Mouse (Mus musculus) limb, embryonic 15.5 days (tissue): ENCODE results near the gene Mmaa. TPM values are rescaled to one million over a fixed set of nuclear protein-coding genes. Genes with fewer than 3 reads are reported as not detected.

Experiments used
- ATAC-seq: fragments of 200-750 bp; cut with Nextera tagmentation; 2 replicates; pipeline ENCODE4 v1.8.0; 2017; ENCODE audit warnings: low read depth, moderate TSS enrichment; ENCODE audit not compliant: insufficient number of reproducible peaks, low FRiP score, low TSS enrichment
- H3K27ac ChIP-seq: fragments of 300-500 bp; sonication (generic); 2 replicates; pipeline ENCODE4 v1.5.1; 2015; ENCODE audit warnings: moderate library complexity, mild to moderate bottlenecking, inconsistent platforms
- H3K27me3 ChIP-seq: fragments of 300-500 bp; sonication (generic); 2 replicates; pipeline ENCODE4 v1.6.1; 2015; ENCODE audit warnings: inconsistent platforms
- H3K36me3 ChIP-seq: fragments of 300-500 bp; sonication (generic); 2 replicates; pipeline ENCODE4 v1.6.1; 2015; ENCODE audit warnings: inconsistent platforms
- H3K4me1 ChIP-seq: fragments of 300-500 bp; sonication (generic); 2 replicates; pipeline ENCODE4 v1.6.1; 2015; ENCODE audit warnings: inconsistent platforms
- H3K4me2 ChIP-seq: fragments of 300-500 bp; sonication (generic); 2 replicates; pipeline ENCODE4 v1.6.1; 2015; ENCODE audit warnings: mild to moderate bottlenecking, inconsistent platforms
- H3K4me3 ChIP-seq: fragments of 300-500 bp; sonication (generic); 2 replicates; pipeline ENCODE4 v1.5.1; 2015; ENCODE audit warnings: mild to moderate bottlenecking, inconsistent platforms
- H3K9ac ChIP-seq: fragments of 300-500 bp; sonication (generic); 2 replicates; pipeline ENCODE4 v1.6.1; 2015; ENCODE audit warnings: inconsistent platforms
- H3K9me3 ChIP-seq: fragments of 300-500 bp; sonication (generic); 2 replicates; pipeline ENCODE4 v1.6.1; 2016; ENCODE audit warnings: inconsistent platforms
- WGBS: fragments of 180-500 bp; shearing (Covaris S2); methylation state at CpG from one replicate; pipeline ENCODE4 v1.1.7; 2015; 5-methylcytosine and 5-hydroxymethylcytosine counted together
- polyA plus RNA-seq: library from polyadenylated mRNA; unstranded; fragments of >200 nt; fragmentation: Nextera tagmentation; extraction: Ambion mirVana; gene quantifications from 2 replicates; pipeline ENCODE4 v1.2.1, GENCODE M21; 2015

Gene Mmaa
- polyA plus RNA-seq, 1 experiment from 2014 or later = 20.1 TPM

GRCm38 (mm10) chr8:79286424-79286823, 8.3 kb downstream of the Mmaa start:
- Histone ChIP-seq H3K9ac (no peak overlapping the region), H3K27ac (no peak overlapping the region), H3K4me3 (no peak overlapping the region), H3K9me3 (no peaks in the 10 kb centered on the region), H3K36me3 (peaks cover 5% of the 10 kb centered on the region), H3K4me2 (no peak overlapping the region), H3K27me3 (no peaks in the 10 kb centered on the region), H3K4me1 (no peaks in the 10 kb centered on the region)
- no peak for ATAC-seq
- 85% methylated on average over 3 of the region's 3 CpGs for WGBS

- Histone ChIP-seq H3K9me3 (no peaks in the 10 kb centered on the region), H3K9ac (no peak overlapping the region), H3K4me2 (no peak overlapping the region), H3K4me3 (no peak overlapping the region), H3K27me3 (no peaks in the 10 kb centered on the region), H3K36me3 (peaks cover 15% of the 10 kb centered on the region), H3K27ac (no peak overlapping the region), H3K4me1 (no peaks in the 10 kb centered on the region)
- WGBS = 92% methylated on average over 3 of the region's 3 CpGs
- ATAC-seq = no peak
Measured at GRCm38 (mm10) chr8:79284626-79285025, 10.1 kb downstream of the Mmaa start.

GRCm38 (mm10) chr8:79281376-79281890, 13.3 kb downstream of the Mmaa start:
- ATAC-seq = no peak
- H3K4me3 ChIP-seq = no peak overlapping the region
- no peaks in the 10 kb centered on the region for H3K4me1 ChIP-seq
- no peak overlapping the region for H3K9ac ChIP-seq
- H3K27me3 ChIP-seq = no peaks in the 10 kb centered on the region
- H3K36me3 ChIP-seq = peaks cover 29% of the 10 kb centered on the region
- H3K4me2 ChIP-seq = no peak overlapping the region
- H3K9me3 ChIP-seq = no peaks in the 10 kb centered on the region
- whole genome bisulfite sequencing = 60% methylated on average over 6 of the region's 6 CpGs
- H3K27ac ChIP-seq = no peak overlapping the region

GRCm38 (mm10) chr8:79277264-79277870, 17.4 kb downstream of the Mmaa start:
- no peaks in the 10 kb centered on the region for H3K27me3 ChIP-seq
- no peaks in the 10 kb centered on the region for H3K9me3 ChIP-seq
- H3K4me3 ChIP-seq = no peak overlapping the region
- no peak overlapping the region for H3K27ac ChIP-seq
- 69% methylated on average over 8 of the region's 8 CpGs for WGBS
- H3K9ac ChIP-seq = no peak overlapping the region
- no peak overlapping the region for H3K4me2 ChIP-seq
- H3K36me3 ChIP-seq = peaks cover 56% of the 10 kb centered on the region
- ATAC-seq = no peak
- no peaks in the 10 kb centered on the region for H3K4me1 ChIP-seq

DNA sequence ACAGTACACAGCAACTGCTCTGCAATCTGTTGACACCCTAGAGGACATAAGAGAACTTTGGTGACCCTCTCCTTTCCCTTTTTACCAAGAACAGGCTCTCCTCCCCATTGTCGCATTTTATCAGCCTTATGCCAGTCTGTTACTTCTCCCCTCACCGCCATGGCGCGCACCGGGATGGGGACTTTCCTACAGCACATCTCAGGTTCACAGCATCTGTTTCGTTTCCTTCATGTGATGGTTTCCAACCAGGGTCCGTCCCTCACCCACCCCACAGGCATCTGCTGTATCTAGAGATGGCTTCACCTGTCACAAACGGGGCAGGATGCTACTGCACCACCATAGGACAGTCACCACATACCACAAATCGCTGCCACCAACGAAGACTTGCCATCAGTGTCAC, 19.8 kb downstream of the Mmaa start:
- peaks cover 66% of the 10 kb centered on the region for H3K36me3 ChIP-seq
- no peak overlapping the region for H3K4me2 ChIP-seq
- H3K27ac ChIP-seq = no peak overlapping the region
- WGBS = 92% methylated on average over 10 of the region's 10 CpGs
- H3K27me3 ChIP-seq = no peaks in the 10 kb centered on the region
- H3K9me3 ChIP-seq = no peaks in the 10 kb centered on the region
- H3K4me3 ChIP-seq = no peak overlapping the region
- no peak for ATAC-seq
- no peaks in the 10 kb centered on the region for H3K4me1 ChIP-seq
- H3K9ac ChIP-seq = no peak overlapping the region

DNA sequence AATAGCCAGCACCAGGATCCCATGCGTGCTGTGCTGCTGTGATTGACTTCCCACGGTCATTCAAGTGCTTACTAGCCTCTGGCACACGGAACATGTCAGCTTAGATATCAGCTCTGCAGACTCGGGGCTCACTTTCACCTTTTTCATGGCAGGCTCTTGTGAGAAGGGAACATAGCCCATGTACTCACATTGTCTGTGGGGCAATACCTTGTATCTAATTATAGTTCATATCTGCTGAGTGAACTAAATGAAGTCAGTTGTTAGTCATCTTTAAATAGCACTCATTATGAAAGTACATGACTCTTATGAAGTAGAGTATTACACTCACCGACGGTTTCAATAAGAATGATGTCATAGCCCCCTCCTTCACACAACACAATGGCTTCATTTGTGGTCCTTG, 21.0 kb downstream of the Mmaa start:
- 82% methylated on average over 6 of the region's 6 CpGs for WGBS
- H3K27me3 ChIP-seq = no peaks in the 10 kb centered on the region
- H3K4me1 ChIP-seq = no peaks in the 10 kb centered on the region
- H3K4me3 ChIP-seq = no peak overlapping the region
- no peak overlapping the region for H3K9ac ChIP-seq
- H3K36me3 ChIP-seq = peaks cover 66% of the 10 kb centered on the region
- H3K27ac ChIP-seq = no peak overlapping the region
- ATAC-seq = no peak
- H3K4me2 ChIP-seq = no peak overlapping the region
- no peaks in the 10 kb centered on the region for H3K9me3 ChIP-seq

DNA sequence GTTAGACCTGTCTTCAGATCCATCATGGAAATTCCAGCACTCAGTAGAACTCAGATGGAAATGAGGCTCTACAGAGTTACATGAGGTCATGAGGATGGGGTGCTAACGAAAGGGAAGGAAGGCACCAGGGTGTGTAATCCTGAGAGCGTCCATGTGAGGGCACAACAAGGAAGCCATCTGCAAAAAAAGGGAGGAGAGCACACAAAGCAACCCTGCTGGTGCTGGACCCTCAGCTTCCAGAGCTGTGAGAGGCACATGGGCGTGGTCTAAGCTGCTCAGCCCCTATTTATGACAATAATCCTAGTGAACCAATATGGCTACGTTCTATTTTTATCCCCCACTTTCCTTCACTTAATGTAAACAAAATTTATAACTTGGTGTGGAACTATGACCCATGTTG, 22.1 kb downstream of the Mmaa start:
- no peak for ATAC-seq
- H3K36me3 ChIP-seq = peaks cover 75% of the 10 kb centered on the region

GRCm38 (mm10) chr8:79268921-79269320, 25.8 kb downstream of the Mmaa start:
- no peaks in the 10 kb centered on the region for H3K4me1 ChIP-seq
- 94% methylated on average over 7 of the region's 7 CpGs for WGBS
- no peak overlapping the region for H3K4me2 ChIP-seq
- H3K4me3 ChIP-seq = no peak overlapping the region
- H3K27ac ChIP-seq = no peak overlapping the region
- no peak overlapping the region for H3K9ac ChIP-seq
- no peaks in the 10 kb centered on the region for H3K27me3 ChIP-seq
- no peaks in the 10 kb centered on the region for H3K9me3 ChIP-seq
- no peak for ATAC-seq
- H3K36me3 ChIP-seq = peaks cover 65% of the 10 kb centered on the region

More for the DNA sequence above, 22.1 kb downstream of the Mmaa start:
- H3K27ac ChIP-seq = no peak overlapping the region
- H3K9me3 ChIP-seq = no peaks in the 10 kb centered on the region
- H3K4me1 ChIP-seq = no peaks in the 10 kb centered on the region
- WGBS = 89% methylated on average over 4 of the region's 4 CpGs
- no peak overlapping the region for H3K4me3 ChIP-seq
- no peak overlapping the region for H3K9ac ChIP-seq
- H3K4me2 ChIP-seq = no peak overlapping the region
- H3K27me3 ChIP-seq = no peaks in the 10 kb centered on the region

GRCm38 (mm10) chr8:79261920-79262319, 32.8 kb downstream of the Mmaa start:
- WGBS = 86% methylated on average over 5 of the region's 5 CpGs
- Histone ChIP-seq H3K4me3 (no peak overlapping the region), H3K4me2 (no peak overlapping the region), H3K27me3 (no peaks in the 10 kb centered on the region), H3K9me3 (no peaks in the 10 kb centered on the region), H3K36me3 (0 out of 2 replicates have a peak, but pooled peaks cover 9% of the 10 kb centered on the region), H3K27ac (no peak overlapping the region), H3K9ac (no peak overlapping the region), H3K4me1 (no peaks in the 10 kb centered on the region)
- ATAC-seq = no peak

- H3K9ac ChIP-seq = no peak overlapping the region
- no peaks in the 10 kb centered on the region for H3K27me3 ChIP-seq
- no peaks in the 10 kb centered on the region for H3K4me1 ChIP-seq
- no peaks in the 10 kb centered on the region for H3K36me3 ChIP-seq
- ATAC-seq = no peak
- no peak overlapping the region for H3K4me3 ChIP-seq
- 62% methylated on average over 8 of the region's 8 CpGs for WGBS
- no peak overlapping the region for H3K4me2 ChIP-seq
- H3K27ac ChIP-seq = no peak overlapping the region
- H3K9me3 ChIP-seq = no peaks in the 10 kb centered on the region
Measured at GRCm38 (mm10) chr8:79256076-79256705, 38.5 kb downstream of the Mmaa start.

DNA sequence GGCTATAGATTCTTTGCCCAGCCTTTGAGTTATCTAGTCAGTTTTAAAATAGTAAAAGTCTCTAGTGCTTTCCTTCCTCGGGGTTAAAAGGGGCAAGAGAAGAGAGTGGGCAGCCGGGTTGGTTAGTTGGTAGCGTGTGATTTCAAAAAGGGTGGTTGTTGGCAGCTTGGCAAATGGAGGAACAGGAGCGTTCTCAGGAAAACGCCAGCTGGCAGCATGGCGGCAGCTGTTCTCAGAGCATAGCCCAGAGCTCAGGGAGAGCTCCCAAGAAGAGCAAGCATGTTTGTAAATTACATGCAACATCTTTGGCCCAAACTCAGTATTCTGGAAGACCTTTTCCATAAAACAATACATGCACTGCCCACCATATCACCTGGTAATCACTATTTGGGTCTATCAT, 41.0 kb downstream of the Mmaa start:
- Histone ChIP-seq H3K27ac (no peak overlapping the region), H3K9ac (no peak overlapping the region), H3K36me3 (no peaks in the 10 kb centered on the region), H3K4me1 (no peaks in the 10 kb centered on the region), H3K27me3 (no peaks in the 10 kb centered on the region), H3K4me3 (no peak overlapping the region), H3K4me2 (no peak overlapping the region), H3K9me3 (no peaks in the 10 kb centered on the region)
- 88% methylated on average over 6 of the region's 6 CpGs for WGBS
- ATAC-seq = no peak

GRCm38 (mm10) chr8:79248470-79248869, 46.3 kb downstream of the Mmaa start, which contains the start of gene 1700011L22Rik:
TSS of gene 1700011L22Rik (minus strand) at chr8:79248570.
- 53% methylated on average over 6 of the region's 6 CpGs for WGBS
- Histone ChIP-seq H3K4me3 (no peak within 1 kb of the TSS), H3K9ac (no peak within 1 kb of the TSS), H3K27me3 (no peaks in the 10 kb centered on the region), H3K4me2 (no peak within 1 kb of the TSS), H3K9me3 (no peaks in the 10 kb centered on the region), H3K36me3 (no peaks in the 10 kb centered on the region), H3K27ac (no peak within 1 kb of the TSS), H3K4me1 (no peaks in the 10 kb centered on the region)
- no peak for ATAC-seq
